Mouse (Mus musculus): ENCODE results near the gene Hs3st5.

Gene Hs3st5

DNA sequence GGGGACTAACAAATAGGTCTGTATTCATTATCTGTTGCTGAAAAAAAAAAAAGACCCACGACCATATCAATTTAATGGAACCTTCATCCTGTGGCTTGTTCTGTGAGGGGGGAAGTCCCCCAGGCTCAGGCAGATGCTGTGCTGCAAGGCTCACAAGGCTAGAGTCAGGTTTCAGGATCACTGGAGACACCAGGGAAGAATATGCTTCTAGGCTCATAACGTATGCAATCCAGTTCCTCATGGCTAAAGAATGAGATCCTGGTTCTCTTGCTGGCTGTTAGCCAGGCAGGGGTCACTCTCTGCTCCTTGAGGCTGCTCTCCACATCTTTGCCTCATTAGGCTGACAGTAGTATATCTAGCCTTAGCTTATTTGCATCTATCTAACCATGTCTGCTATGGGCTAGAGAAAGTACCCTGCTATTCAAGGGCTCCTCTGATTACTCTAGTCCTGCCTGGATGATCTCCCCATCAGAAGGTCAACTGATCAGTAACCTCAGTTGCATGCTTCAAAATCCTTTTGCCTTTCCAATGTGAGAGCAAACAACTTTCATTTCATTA lies 294.4 kb downstream of the Hs3st5 start:
- in situ Hi-C loops (cut with MboI, MseI), result no loop called here

GRCm38 (mm10) chr10:36803705-36804104 lies 297.1 kb downstream of the Hs3st5 start:
- in situ Hi-C loops (cut with MboI, MseI), result no loop called here

- in situ Hi-C loops (cut with MboI, MseI), result no loop called here
Observed at GRCm38 (mm10) chr10:36805265-36805664, 298.7 kb downstream of the Hs3st5 start.

DNA sequence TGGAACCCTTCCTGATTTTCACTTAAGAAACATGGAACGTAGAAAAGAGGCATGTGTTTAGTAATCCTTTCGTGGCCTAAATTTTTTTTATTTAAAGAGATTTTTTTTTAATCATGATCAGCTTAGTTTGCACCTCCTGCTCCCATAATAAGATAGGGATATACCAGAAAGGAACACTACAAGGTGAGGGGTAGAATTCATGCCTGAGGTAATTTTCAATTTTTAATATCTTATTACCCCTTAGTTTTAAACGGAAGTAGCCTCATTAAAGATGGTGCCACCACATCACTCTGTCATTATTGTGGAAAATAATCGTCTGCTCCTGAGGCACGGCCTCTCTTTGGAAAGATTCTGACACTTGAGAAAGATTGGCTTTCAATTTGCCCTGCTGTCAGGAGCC lies 299.2 kb downstream of the Hs3st5 start:
- in situ Hi-C loops (cut with MboI, MseI), result no loop called here

DNA sequence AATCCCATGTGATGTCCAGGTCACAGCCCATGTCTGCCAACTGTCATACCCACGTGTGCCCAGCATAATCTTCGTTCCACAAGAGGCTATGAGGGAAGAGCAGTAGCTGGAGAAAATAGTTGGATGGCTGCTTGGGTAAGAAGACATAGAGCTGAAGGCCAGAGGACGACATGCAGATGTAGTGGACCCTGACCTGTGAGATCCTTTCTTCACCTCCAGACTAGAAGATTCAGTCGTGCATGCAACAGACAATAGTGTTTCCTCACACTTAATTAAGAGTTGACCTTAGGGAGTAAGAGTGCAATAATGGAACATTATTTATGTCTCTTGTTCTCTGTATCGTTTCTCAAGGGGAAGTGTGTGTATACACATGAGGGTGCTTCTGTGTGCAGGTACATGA lies 300.4 kb downstream of the Hs3st5 start:
- in situ Hi-C loops (cut with MboI, MseI), result no loop called here

DNA sequence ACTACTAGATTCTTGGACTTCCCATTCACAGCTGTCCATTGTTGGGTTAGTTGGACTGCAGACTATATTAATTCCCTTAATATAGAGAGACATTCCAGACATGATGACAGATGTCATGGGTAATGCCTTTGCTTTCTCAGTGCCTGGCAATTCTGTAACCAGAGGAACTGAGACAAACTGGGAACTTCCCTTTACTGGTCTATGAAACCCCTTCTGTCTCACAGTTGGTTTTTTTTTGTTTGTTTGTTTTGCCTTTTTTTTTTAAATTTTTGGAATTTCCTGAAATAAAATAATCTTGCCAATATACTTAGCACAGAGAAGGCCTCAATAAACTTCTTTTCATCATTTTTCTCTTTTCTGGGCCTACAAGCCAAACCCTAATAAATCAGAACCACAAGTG lies 312.3 kb downstream of the Hs3st5 start:
- in situ Hi-C loops (cut with MboI, MseI), result no loop called here

DNA sequence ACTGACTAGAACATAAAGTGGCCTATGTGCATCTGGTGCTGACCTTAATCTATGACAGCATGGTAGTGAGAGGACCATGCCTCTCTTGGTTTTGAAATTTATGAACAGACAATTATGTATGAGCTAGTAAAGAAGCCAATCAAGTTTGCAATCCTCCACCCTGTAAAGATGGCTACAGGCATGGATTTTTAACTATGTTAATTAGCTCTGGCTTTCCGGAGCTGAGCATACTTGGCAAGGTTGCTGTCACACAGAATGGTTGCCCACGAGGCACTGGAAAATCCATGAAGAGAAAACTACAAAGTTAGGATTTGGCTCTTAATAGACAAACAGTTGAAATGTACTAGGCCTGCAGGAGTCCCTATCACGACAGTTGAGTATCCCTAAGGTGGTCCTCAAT lies 322.5 kb downstream of the Hs3st5 start:
- in situ Hi-C loops (cut with MboI, MseI), result no loop called here

DNA sequence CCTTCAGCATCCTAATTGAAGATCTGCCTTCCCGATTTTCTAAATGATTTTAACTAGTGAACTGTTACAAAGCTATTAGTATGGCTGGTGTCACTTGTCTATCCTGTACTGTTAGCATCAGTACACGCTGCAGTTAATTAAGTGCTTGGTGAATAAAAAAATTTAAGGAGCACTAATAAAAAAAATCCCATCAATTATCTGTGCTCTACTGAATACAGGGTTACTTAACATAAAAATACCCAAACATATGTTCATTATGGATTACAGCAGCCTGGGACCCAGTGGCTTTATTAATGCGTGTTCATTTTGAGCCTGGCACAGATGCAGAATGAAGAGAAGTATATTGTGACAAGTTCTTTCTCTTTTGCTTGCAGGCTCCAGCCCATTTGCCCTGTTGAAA lies 325.6 kb downstream of the Hs3st5 start:
- in situ Hi-C loops (cut with MboI, MseI), result no loop called here

- in situ Hi-C loops (cut with MboI, MseI), result no loop called here
Observed at GRCm38 (mm10) chr10:36834224-36834623, 327.6 kb downstream of the Hs3st5 start.

DNA sequence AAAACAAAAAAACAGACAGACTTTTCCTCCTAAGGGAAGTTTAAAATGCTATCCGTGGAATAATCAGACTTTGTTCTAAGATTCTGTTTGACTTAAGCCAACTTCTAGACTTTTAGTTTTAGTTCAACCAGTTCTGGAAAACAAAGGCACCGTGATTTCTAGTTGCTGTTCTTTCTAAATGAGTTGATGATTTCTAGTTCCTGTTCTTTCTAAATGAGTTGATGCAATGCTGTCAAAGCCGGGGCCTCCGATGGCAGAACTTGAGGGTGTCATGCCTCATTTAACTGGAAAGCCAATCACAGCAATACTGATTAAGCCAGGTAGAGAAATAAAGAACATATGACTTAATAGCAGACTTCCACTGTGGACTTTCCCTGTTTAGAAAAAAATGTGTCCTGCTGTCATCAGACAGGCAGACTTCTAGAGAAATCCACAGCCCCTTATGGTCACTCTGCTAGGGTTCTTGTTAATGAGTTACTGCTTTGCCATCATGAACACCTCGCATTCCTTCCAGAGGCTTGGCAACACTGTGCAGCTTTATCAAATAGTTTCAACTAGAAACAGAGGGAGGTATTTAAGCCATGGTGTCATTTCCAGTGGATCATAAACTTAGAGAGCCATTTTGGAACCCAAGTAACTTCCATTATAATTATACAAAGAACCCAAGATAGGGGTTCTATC lies 329.4 kb downstream of the Hs3st5 start:
- in situ Hi-C loops (cut with MboI, MseI), result no loop called here

DNA sequence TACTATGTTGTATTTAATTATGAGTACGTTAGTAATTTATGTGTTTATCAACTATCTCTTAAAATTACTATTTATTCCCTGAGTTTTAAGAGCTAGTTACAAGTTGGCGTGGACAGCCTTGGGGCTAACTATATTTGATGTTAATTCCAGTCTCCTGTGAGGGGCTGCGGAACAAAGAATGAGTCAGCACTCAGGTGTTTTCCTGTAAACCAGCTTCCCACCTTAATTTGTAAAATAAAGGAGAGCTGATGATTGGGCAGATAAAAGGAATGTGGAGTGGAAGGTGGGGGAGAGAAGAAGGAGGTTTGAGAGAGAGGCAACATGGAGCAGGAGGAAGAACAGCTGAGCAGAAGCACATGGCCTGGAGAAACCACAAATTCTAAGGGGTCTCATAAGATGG lies 343.6 kb downstream of the Hs3st5 start:
- in situ Hi-C loops (cut with MboI, MseI), result no loop called here

DNA sequence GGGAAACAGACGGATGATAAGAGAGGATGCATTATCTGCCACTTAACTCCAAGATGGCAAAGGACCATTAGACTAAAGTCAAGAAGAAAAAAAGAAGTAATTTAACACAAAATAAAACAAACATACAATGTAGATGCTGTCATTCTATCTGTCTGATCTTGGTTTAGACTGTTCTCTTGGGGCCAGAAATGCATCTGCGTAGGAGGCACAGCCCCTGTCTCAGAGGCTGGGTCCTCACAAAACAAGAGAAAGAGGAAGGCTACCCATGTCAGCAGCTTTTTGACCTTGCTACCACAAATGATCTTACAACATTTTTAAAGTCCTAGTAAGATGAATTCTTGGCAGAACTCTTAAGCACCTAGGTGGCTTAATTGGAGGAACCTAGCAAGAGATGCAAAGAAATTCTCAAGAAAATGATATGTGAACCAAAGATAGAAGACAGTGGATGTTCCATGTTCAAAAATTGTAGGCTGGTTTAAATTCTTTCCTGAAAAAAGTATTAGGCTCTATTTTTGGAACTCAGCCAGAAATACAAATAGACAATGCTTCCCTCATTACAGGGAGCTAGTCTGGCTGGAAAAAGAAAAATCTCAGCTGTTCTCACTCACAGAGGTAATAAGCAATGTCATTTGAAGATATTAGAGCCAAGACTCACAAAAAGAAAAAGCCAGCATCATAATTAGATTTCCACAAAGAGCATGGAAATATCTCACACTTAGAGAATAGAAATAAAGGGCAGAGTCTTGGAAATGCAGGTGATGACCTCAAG lies 355.7 kb downstream of the Hs3st5 start:
- in situ Hi-C loops (cut with MboI, MseI), result no loop called here

Measured in T-helper 2 cell (primary cell).